Mouse (Mus musculus): ENCODE measurements at regions not wholly inside any gene's neighbourhood (a gene's known extent, or its start where the extent isn't known, plus 50 kb on each side); places are given as distances from the start of the nearest gene placed in this dataset.

GRCm38 (mm10) chr2:21059618-21060346, 91.1 kb upstream of the Arhgap21 start:
- ChIA-PET CTCF (interaction anchor here (1.2 to 1.9 kb wide), 3 partner anchors 13 to 23 kb away, joined by 4 to 7 read pairs (median 4); no protein-coding TSS in a partner anchor), POLR2A (no interaction called here)
- no peaks in the 10 kb centered on the region for H3K27me3 ChIP-seq
- ATAC-seq (no peak), DNase-seq (ENCODE audit: low read depth, low spot score) (no peak)
- in situ Hi-C loops (cut with MboI; ENCODE audit: low pct_unique_long_range_greater_than_20kb), result no loop called here
- no peak for TF ChIP-seq CTCF (IDR thresholded peaks at IDR 0.05)

- no peaks in the 10 kb centered on the region for H3K27me3 ChIP-seq
- in situ Hi-C loops (cut with MboI; ENCODE audit: low pct_unique_long_range_greater_than_20kb), result no loop called here
- ChIA-PET POLR2A (no interaction called here), CTCF (interaction anchor here (1.2 to 1.9 kb wide), 4 partner anchors 12 to 24 kb away, joined by 3 to 7 read pairs (median 4); no protein-coding TSS in a partner anchor)
- ATAC-seq (no peak), DNase-seq (ENCODE audit: low read depth, low spot score) (no peak)
- TF ChIP-seq CTCF (IDR thresholded peaks at IDR 0.05), result no peak
Observed at GRCm38 (mm10) chr2:21058940-21059339, 90.3 kb upstream of the Arhgap21 start.

- CTCF ChIA-PET, result interaction anchor here (1.0 to 2.1 kb wide), 3 partner anchors 12 to 157 kb away, joined by 4 read pairs; no protein-coding TSS in a partner anchor
- ATAC-seq, result no peak
- in situ Hi-C loops (cut with MboI; ENCODE audit: low pct_unique_long_range_greater_than_20kb), result no loop called here
- DNase-seq (ENCODE audit: low read depth, low spot score), result no peak
- H3K27me3 ChIP-seq, result no peaks in the 10 kb centered on the region
- no peak for TF ChIP-seq CTCF (IDR thresholded peaks at IDR 0.05)
- POLR2A ChIA-PET, result no interaction called here
Observed at GRCm38 (mm10) chr2:21056450-21057210, 87.9 kb upstream of the Arhgap21 start.

- no peak for DNase-seq (ENCODE audit: low read depth, low spot score)
- ATAC-seq, result no peak
- CTCF ChIA-PET, result no interaction called here
- no peaks in the 10 kb centered on the region for H3K27me3 ChIP-seq
- TF ChIP-seq CTCF (IDR thresholded peaks at IDR 0.05), result no peak
- POLR2A ChIA-PET, result no interaction called here
- in situ Hi-C loops (cut with MboI; ENCODE audit: low pct_unique_long_range_greater_than_20kb), result no loop called here
Observed at GRCm38 (mm10) chr2:21055416-21055815, 86.7 kb upstream of the Arhgap21 start.

- in situ Hi-C loops (cut with MboI; ENCODE audit: low pct_unique_long_range_greater_than_20kb), result no loop called here
- TF ChIP-seq CTCF (IDR thresholded peaks at IDR 0.05), result no peak
- H3K27me3 ChIP-seq, result no peaks in the 10 kb centered on the region
- POLR2A ChIA-PET, result no interaction called here
- no peak for ATAC-seq
- no peak for DNase-seq (ENCODE audit: low read depth, low spot score)
- CTCF ChIA-PET, result no interaction called here
Observed at GRCm38 (mm10) chr2:21054325-21055082, 85.8 kb upstream of the Arhgap21 start.

- no peaks in the 10 kb centered on the region for H3K27me3 ChIP-seq
- in situ Hi-C loops (cut with MboI; ENCODE audit: low pct_unique_long_range_greater_than_20kb), result no loop called here
- DNase-seq (ENCODE audit: low read depth, low spot score) (no peak), ATAC-seq (no peak)
- ChIA-PET CTCF (interaction anchor here (1.0 kb wide), 1 partner anchor 10 kb away, joined by 4 read pairs; no protein-coding TSS in a partner anchor), POLR2A (no interaction called here)
- no peak for TF ChIP-seq CTCF (IDR thresholded peaks at IDR 0.05)
Observed at GRCm38 (mm10) chr2:21053596-21053995, 84.9 kb upstream of the Arhgap21 start.

GRCm38 (mm10) chr2:21048996-21049395, 80.3 kb upstream of the Arhgap21 start:
- no peak for TF ChIP-seq CTCF (IDR thresholded peaks at IDR 0.05)
- ATAC-seq, result no peak
- in situ Hi-C loops (cut with MboI; ENCODE audit: low pct_unique_long_range_greater_than_20kb), result no loop called here
- no peaks in the 10 kb centered on the region for H3K27me3 ChIP-seq
- ChIA-PET POLR2A (interaction anchor here (0.6 kb wide), 1 partner anchor 31 kb away, joined by 4 read pairs; no protein-coding TSS in a partner anchor), CTCF (interaction anchor here (1.3 kb wide), 1 partner anchor 22 kb away, joined by 4 read pairs; no protein-coding TSS in a partner anchor)
- no peak for DNase-seq (ENCODE audit: low read depth, low spot score)

- no peaks in the 10 kb centered on the region for H3K27me3 ChIP-seq
- ChIA-PET POLR2A (interaction anchor here (0.6 to 1.0 kb wide), 2 partner anchors 31 to 79 kb away, joined by 4 read pairs; no protein-coding TSS in a partner anchor), CTCF (interaction anchor here (1.1 to 1.5 kb wide), 2 partner anchors 14 to 22 kb away, joined by 3 to 5 read pairs; no protein-coding TSS in a partner anchor)
- ATAC-seq (no peak), DNase-seq (ENCODE audit: low read depth, low spot score) (no peak)
- TF ChIP-seq CTCF (IDR thresholded peaks at IDR 0.05), result no peak
- in situ Hi-C loops (cut with MboI; ENCODE audit: low pct_unique_long_range_greater_than_20kb), result no loop called here
Observed at GRCm38 (mm10) chr2:21048226-21048625, 79.5 kb upstream of the Arhgap21 start.

- POLR2A ChIA-PET, result no interaction called here
Observed at GRCm38 (mm10) chr2:21046503-21047116, 77.9 kb upstream of the Arhgap21 start.

GRCm38 (mm10) chr2:21044781-21045180, 76.1 kb upstream of the Arhgap21 start:
- CTCF ChIA-PET, result no interaction called here
- in situ Hi-C loops (cut with MboI; ENCODE audit: low pct_unique_long_range_greater_than_20kb), result no loop called here
- POLR2A ChIA-PET, result no interaction called here
- DNase-seq (ENCODE audit: low read depth, low spot score) (no peak), ATAC-seq (no peak)
- no peak for TF ChIP-seq CTCF (IDR thresholded peaks at IDR 0.05)
- no peaks in the 10 kb centered on the region for H3K27me3 ChIP-seq

More at GRCm38 (mm10) chr2:21046503-21047116, 77.9 kb upstream of the Arhgap21 start:
- DNase-seq (ENCODE audit: low read depth, low spot score) (no peak), ATAC-seq (no peak)
- in situ Hi-C loops (cut with MboI; ENCODE audit: low pct_unique_long_range_greater_than_20kb), result no loop called here
- TF ChIP-seq CTCF (IDR thresholded peaks at IDR 0.05), result no peak
- H3K27me3 ChIP-seq, result no peaks in the 10 kb centered on the region
- CTCF ChIA-PET, result interaction anchor here (1.5 kb wide), 2 partner anchors 12 to 13 kb away, joined by 5 to 7 read pairs; no protein-coding TSS in a partner anchor
